Mouse (Mus musculus) left cerebral cortex, adult 11 months (tissue): ENCODE data around the gene Sumo2.
"Not testable (repeated sequence)": the region's sequence is repeated elsewhere in the genome, so short reads cannot be mapped to it uniquely, and the experiment has no call there.

Experiments used
- DNase-seq: peaks from one replicate; pipeline ENCODE4 v3.0.0; 2022; ENCODE audit warnings: low spot score

Sumo2 gene

GRCm38 (mm10) chr11:115536038-115536681 lies at the start of gene Sumo2:
Gene Sumo2 (minus strand): TSS chr11:115536276.
- peak; percentile 97 for DNase-seq

- no peak for DNase-seq
Measured at GRCm38 (mm10) chr11:115585573-115586100, 49.6 kb upstream of the Sumo2 start.

GRCm38 (mm10) chr11:115584376-115585073 lies 48.4 kb upstream of the Sumo2 start:
- DNase-seq, result no peak

- no peak for DNase-seq
Measured at GRCm38 (mm10) chr11:115582913-115583606, 47.0 kb upstream of the Sumo2 start.

- DNase-seq, result no peak
Measured at GRCm38 (mm10) chr11:115579080-115579479, 43.0 kb upstream of the Sumo2 start.

- DNase-seq, result no peak
Measured at GRCm38 (mm10) chr11:115564961-115565360, 28.9 kb upstream of the Sumo2 start.

GRCm38 (mm10) chr11:115564064-115564809 lies 28.2 kb upstream of the Sumo2 start, which contains the start of gene Nup85:
Gene Nup85 (plus strand): TSS chr11:115564434.
- DNase-seq, result peak; percentile 95

- DNase-seq, result no peak
Measured at GRCm38 (mm10) chr11:115563406-115563805, 27.3 kb upstream of the Sumo2 start.

GRCm38 (mm10) chr11:115555717-115556116 lies 19.6 kb upstream of the Sumo2 start:
- no peak for DNase-seq

GRCm38 (mm10) chr11:115552783-115553182 lies 16.7 kb upstream of the Sumo2 start:
- no peak for DNase-seq

- no peak for DNase-seq
Measured at GRCm38 (mm10) chr11:115543571-115543970, 7.5 kb upstream of the Sumo2 start.

GRCm38 (mm10) chr11:115538045-115538444 lies 2.0 kb upstream of the Sumo2 start:
- DNase-seq, result no peak

- no peak for DNase-seq
Measured at GRCm38 (mm10) chr11:115536856-115537568, 936 bp upstream of the Sumo2 start.

- DNase-seq, result no peak
Measured at GRCm38 (mm10) chr11:115535401-115536037, 557 bp downstream of the Sumo2 start.

- DNase-seq, result no peak
Measured at GRCm38 (mm10) chr11:115534759-115535371, 1.2 kb downstream of the Sumo2 start.

- not testable (repeated sequence) for DNase-seq
Measured at GRCm38 (mm10) chr11:115526446-115526845, 9.6 kb downstream of the Sumo2 start.

GRCm38 (mm10) chr11:115522703-115523102 lies 13.4 kb downstream of the Sumo2 start:
- DNase-seq, result no peak

- no peak for DNase-seq
Measured at GRCm38 (mm10) chr11:115522238-115522637, 13.8 kb downstream of the Sumo2 start.

- no peak for DNase-seq
Measured at GRCm38 (mm10) chr11:115521080-115521479, 15.0 kb downstream of the Sumo2 start.

GRCm38 (mm10) chr11:115520218-115520617 lies 15.9 kb downstream of the Sumo2 start:
- DNase-seq, result no peak
